Mouse (Mus musculus): Measurements from ENCODE around the gene Thsd7b. TPM values are rescaled to one million over a fixed set of nuclear protein-coding genes. Genes with fewer than 3 reads are reported as not detected.

Thsd7b gene
- total RNA-seq (2022): 10 to 100 TPM; 12.9 to 16.4 (median 14.5) TPM

DNA sequence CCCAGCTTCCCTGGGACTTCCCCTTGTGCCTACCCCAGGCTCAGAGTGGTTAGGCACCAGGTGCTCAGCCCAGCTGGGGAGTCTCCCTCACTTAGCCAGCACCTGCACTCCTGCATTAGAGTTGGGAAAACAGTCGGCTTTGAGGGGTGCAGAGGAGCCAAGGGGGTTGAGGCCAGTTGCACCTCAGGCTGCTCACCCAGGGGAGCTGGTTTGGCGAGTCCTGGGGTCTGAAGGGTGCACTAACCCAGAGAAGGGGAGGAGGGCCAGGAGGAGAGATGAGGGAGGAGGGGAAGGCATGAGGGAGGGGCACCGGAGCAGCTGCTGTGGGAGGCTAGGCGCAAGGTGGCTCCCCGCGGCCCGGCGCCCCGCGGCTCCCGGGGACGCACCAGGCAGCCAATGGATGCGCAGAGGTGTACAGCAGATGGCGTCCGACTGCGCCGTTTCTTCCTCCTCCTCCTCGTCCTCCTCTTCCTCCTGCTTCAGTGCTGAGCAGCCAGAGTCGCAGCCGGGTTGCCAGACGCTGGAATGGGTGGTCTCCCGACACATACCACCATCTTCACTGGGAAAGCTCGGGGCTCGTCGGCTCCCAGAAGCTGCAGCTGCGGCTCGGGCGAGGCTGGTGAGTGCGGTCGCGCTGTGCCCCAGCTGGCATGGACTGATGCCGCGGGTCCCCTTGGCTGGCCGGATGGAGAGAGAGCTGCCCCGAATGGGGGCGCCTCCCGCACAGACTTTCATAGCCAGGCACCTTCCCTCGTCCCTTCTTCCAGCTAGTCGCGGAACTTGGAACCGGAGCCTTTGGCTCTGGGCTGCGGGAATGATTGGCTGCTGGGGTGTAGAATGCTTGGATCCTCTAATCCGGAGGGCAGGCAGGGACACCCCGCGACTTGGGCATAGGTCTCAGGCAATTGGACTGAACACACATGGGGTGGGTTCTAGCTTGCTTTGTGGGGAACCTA is at the start of gene Thsd7b:
Gene Thsd7b (plus strand): TSS at position 321 of the 956 bp plus-strand sequence.
- peak; percentile 21 to 29 for DNase-seq (ENCODE audit: low spot score in 2 of 2)

- DNase-seq (ENCODE audit: low spot score in 2 of 2): peak in 1 of 2 experiments; percentile 23
These were observed 28.8 kb upstream of the Thsd7b start for GRCm38 (mm10) chr1:129244292-129244691.

- no peak for DNase-seq (ENCODE audit: low spot score in 2 of 2)
These were observed 22.2 kb upstream of the Thsd7b start for GRCm38 (mm10) chr1:129250704-129251443.

GRCm38 (mm10) chr1:129266684-129267083 is 6.4 kb upstream of the Thsd7b start:
- no peak for DNase-seq (ENCODE audit: low spot score in 2 of 2)

GRCm38 (mm10) chr1:129304173-129304572 is 31.1 kb downstream of the Thsd7b start:
- no peak for DNase-seq (ENCODE audit: low spot score in 2 of 2)

GRCm38 (mm10) chr1:129324388-129324787 is 51.3 kb downstream of the Thsd7b start:
- DNase-seq (ENCODE audit: low spot score in 2 of 2): peak in 1 of 2 experiments; percentile 15

GRCm38 (mm10) chr1:129324798-129325197 is 51.7 kb downstream of the Thsd7b start:
- DNase-seq (ENCODE audit: low spot score in 2 of 2): no peak

GRCm38 (mm10) chr1:129356631-129357030 is 83.5 kb downstream of the Thsd7b start:
- DNase-seq (ENCODE audit: low spot score in 2 of 2): no peak

DNA sequence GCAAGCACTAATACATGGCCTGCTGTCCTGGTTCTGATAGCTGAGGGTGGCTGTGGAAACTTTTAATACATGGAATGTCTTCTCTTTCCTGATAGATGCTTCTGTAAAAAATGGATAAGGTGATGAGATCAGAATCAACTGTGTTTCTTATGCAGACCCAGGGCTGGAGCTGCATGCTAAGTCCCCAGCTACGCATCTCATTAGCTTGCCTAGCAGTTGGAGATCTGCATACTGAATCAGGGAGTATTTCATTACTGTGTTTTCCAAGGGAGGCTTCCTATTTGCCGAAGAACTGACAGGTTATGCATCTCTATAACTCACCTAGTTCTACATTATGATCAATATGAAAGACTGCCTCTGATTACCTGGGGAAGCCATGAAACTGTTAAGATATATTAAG is 84.3 kb downstream of the Thsd7b start:
- no peak for DNase-seq (ENCODE audit: low spot score in 2 of 2)

- DNase-seq (ENCODE audit: low spot score in 2 of 2): no peak
These were observed 90.3 kb downstream of the Thsd7b start for GRCm38 (mm10) chr1:129363368-129363767.

GRCm38 (mm10) chr1:129364828-129365227 is 91.7 kb downstream of the Thsd7b start:
- DNase-seq (ENCODE audit: low spot score in 2 of 2): no peak

- DNase-seq (ENCODE audit: low spot score in 2 of 2): no peak
These were observed 92.5 kb downstream of the Thsd7b start for GRCm38 (mm10) chr1:129365590-129365989.

GRCm38 (mm10) chr1:129386479-129386878 is 113.4 kb downstream of the Thsd7b start:
- no peak for DNase-seq (ENCODE audit: low spot score in 2 of 2)

- DNase-seq (ENCODE audit: low spot score in 2 of 2): no peak
These were observed 138.5 kb downstream of the Thsd7b start for GRCm38 (mm10) chr1:129411584-129411983.

GRCm38 (mm10) chr1:129421581-129421980 is 148.5 kb downstream of the Thsd7b start:
- no peak for DNase-seq (ENCODE audit: low spot score in 2 of 2)

DNA sequence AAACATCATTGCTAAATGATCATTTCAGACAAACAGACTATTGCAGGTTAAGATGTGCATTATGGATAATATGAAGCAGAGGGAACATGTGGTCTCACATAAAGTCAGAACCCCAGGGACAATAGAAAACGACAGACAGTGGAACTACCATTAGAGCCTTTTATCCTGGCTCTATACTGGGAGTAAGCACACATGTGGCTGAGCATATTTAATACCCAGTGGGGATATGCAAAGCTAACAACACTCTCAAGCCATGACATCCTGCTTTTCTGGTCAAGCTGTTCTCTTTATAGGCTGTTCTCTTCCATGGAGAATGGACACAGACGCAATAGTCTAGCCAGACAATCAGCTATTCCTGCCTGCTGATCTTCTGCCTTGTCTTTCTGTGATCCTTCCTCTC is 191.3 kb downstream of the Thsd7b start:
- no peak for DNase-seq (ENCODE audit: low spot score in 2 of 2)

GRCm38 (mm10) chr1:129473504-129473903 is 200.4 kb downstream of the Thsd7b start:
- no peak for DNase-seq (ENCODE audit: low spot score in 2 of 2)

GRCm38 (mm10) chr1:129484266-129485031 is 211.3 kb downstream of the Thsd7b start:
- no peak for DNase-seq (ENCODE audit: low spot score in 2 of 2)

- no peak for DNase-seq (ENCODE audit: low spot score in 2 of 2)
These were observed 218.0 kb downstream of the Thsd7b start for GRCm38 (mm10) chr1:129491136-129491535.

- DNase-seq (ENCODE audit: low spot score in 2 of 2): no peak
These were observed 220.8 kb downstream of the Thsd7b start for GRCm38 (mm10) chr1:129493929-129494328.

DNA sequence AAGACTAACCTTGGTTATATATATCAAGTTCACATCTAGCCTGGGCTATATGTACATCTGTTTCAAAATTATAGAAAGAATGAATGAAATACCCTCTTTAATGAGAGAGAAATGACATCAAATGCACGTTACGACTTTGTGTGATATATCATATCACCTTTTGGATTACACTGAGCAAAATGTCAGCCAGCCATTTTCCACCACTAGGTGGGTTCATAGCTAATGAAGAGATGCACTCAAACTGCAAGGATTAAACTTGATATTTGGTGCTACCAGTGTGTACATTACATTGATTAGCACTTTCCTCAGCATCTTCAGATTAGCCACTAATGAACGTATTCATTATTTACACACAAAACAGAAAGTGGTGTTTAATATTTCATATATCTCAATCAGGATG is 228.6 kb downstream of the Thsd7b start:
- DNase-seq (ENCODE audit: low spot score in 2 of 2): no peak
